Mouse (Mus musculus) layer of hippocampus, adult 8-10 months (tissue): ENCODE results near the gene Pitpnm1. TPM values are rescaled to one million over a fixed set of nuclear protein-coding genes. Genes with fewer than 3 reads are reported as not detected.

Source experiments
- DNase-seq, 2 experiments: peaks; one replicate each; pipeline ENCODE4 v3.0.0; 2022; ENCODE audit warnings: low spot score in 2 of 2
- total RNA-seq, 4 experiments: library from RNA; stranded (reverse); gene quantifications; 2 replicates each; pipeline ENCODE4 v1.2.4; 2022

Pitpnm1 gene
- total RNA-seq, 4 experiments from 2014 or later: 180 to 200 (median 193) TPM

- DNase-seq: no peak
Measured at GRCm38 (mm10) chr19:4094774-4095303, 5.0 kb upstream of the Pitpnm1 start.

DNA sequence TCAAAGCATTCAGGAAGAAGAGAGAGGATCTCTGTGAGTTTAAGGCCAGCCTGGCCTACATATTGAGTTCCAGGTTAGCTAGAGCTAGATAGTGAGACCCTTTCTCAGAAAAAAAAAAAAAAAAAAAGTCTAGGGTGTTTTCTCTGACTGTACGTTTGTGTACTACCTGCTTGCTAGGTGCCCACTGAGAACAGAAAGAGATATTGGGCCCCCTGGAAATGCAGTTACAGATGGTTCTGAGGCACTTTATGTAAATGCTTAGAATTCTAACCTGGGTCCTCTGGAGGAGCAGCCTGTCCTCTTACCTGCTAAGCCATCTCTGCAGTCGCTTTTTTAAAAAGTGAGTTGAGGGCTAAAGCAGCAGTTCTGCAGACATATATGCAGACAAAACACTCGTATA lies 4.0 kb upstream of the Pitpnm1 start:
- DNase-seq: no peak

- DNase-seq: peak; percentile 100
Measured at GRCm38 (mm10) chr19:4096642-4097440, 3.0 kb upstream of the Pitpnm1 start, which contains the start of gene Cdk2ap2. Cdk2ap2 (plus strand) TSS chr19:4097182.

GRCm38 (mm10) chr19:4097441-4097825 lies 2.4 kb upstream of the Pitpnm1 start:
- DNase-seq: peak in 1 of 2 experiments; percentile 74

DNA sequence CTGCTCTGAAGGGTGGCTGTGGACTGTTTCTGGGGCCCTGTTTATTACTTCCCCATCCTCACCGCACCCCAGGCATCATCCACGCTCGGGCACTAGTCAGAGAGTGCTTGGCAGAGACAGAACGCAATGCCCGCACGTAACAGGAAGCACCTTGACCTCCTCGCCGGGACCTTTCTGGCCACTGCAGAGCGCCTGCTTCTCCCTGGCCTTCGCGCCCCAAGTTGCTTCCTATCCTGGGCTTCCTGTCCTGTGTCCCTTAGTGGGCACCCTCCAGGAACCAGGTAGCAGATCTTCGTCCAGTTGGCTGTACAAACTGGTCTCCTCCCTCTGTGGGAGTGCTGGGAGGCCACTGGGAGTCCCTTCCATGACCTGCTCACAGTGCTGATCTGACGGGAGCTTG lies 1.4 kb upstream of the Pitpnm1 start:
- no peak for DNase-seq

GRCm38 (mm10) chr19:4099056-4099455 lies 742 bp upstream of the Pitpnm1 start:
- DNase-seq: peak; percentile 83 to 90

DNA sequence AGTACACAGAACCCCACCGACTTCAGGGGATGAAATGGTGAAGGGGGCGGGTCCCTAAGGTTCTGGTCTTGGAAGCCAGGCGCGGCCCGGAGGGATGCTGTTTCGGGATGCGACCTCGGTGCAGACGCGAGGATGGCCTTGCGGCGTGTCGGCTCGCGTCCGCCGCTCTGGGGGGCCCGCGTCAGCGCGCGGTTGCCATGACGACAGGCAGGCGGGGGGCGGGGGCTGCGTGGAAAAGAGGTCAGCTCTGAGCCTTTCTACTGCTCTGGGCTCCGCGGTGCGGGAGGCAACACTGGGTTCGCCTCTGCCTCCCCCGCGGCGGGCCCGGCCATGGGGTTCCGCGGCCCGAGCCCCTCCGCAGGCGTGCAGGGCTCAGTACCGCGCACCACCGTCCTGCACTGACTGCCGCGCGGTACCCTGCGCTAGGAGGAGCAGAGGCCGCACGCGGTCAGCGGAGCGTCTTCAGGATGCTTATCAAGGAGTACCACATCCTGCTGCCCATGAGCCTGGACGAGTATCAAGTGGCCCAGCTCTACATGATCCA lies 992 bp downstream of the Pitpnm1 start:
- peak in 1 of 2 experiments; percentile 64 for DNase-seq

GRCm38 (mm10) chr19:4101466-4101865 lies 1.7 kb downstream of the Pitpnm1 start:
- no peak for DNase-seq

DNA sequence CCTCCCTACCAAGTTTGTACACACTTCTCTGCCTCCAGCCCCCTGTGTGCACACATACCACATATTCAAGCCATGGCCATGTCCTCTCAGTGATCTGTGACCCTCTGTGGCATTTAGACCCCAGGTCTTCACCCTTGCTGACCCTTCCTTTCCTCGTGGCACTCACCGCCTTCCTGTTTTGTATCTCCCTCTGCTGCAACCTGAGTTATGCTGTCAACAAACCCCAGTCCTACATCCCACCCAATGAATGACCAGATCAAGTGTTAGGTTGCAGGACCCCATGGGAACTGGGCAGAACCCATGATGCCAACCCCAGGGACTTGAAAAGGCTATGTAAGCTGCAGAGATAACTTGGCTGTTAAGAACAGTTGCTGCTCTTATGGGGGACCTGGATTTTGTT lies 2.3 kb downstream of the Pitpnm1 start:
- no peak for DNase-seq

DNA sequence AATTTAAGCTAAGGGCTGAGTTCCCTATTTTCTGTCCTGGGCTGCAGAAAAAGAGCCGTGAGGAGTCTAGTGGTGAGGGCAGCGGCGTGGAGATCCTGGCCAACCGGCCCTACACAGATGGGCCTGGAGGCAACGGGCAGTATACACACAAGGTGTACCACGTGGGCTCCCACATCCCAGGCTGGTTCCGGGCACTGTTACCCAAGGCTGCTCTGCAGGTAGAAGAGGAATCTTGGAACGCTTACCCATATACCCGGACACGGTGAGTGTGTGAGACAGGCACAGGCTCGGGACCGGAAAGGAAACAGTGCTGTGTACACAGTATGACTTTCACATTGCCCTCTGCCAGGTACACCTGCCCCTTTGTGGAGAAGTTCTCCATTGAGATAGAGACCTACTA lies 2.8 kb downstream of the Pitpnm1 start:
- DNase-seq: no peak

DNA sequence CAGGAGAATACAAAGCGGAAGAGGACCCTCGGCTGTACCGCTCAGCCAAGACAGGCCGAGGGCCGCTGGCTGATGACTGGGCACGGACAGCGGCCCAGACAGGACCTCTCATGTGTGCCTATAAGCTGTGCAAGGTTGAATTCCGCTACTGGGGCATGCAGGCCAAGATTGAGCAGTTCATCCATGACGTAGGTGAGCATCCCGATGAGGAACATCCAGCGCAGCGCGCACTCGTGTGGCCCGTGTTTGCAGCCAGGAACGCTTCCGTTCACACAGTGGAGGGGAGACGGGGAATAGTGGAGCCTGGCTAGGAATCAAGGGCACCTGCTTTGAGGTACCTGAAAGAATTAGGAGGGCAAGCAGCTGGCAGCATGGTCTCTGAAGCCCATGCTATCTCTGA lies 3.5 kb downstream of the Pitpnm1 start:
- DNase-seq: no peak

DNA sequence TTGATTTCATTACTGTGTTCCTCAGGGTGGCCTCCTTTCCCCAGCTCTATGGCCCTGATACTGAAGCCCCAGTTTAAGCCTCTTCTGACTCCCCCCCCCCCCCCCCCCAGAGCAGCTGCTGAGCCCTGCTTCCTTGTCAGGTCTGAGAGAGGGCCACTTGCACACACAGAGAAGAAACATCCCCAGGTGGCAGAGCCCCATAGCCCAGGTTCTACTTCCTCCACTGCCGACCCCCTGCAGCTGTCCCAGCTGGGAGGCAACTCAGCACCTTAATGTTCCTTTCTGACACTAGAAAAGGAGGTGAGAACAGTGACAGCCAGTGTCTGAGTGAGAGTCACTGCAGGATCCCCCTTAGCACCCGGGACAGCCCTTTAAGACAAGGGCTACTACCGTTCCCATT lies 4.0 kb downstream of the Pitpnm1 start:
- no peak for DNase-seq

- DNase-seq: no peak
Measured at GRCm38 (mm10) chr19:4104675-4105194, 4.9 kb downstream of the Pitpnm1 start.

DNA sequence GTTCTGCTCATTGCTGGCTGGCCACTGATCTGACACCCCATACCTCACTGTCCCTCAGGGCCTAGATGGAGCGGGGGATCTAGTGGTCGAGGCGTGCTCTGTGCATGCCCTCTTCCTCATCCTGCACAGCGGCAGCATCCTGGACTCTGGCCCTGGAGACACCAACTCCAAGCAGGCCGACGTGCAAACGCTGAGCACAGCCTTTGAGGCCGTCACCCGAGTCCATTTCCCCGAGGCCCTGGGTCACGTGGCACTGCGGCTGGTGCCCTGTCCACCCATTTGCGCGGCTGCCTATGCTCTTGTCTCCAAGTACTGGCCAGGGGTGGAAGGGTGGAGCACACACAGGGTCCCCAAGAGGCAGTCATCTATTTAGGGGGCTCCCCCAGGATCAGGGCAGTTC lies 6.9 kb downstream of the Pitpnm1 start:
- DNase-seq: no peak

DNA sequence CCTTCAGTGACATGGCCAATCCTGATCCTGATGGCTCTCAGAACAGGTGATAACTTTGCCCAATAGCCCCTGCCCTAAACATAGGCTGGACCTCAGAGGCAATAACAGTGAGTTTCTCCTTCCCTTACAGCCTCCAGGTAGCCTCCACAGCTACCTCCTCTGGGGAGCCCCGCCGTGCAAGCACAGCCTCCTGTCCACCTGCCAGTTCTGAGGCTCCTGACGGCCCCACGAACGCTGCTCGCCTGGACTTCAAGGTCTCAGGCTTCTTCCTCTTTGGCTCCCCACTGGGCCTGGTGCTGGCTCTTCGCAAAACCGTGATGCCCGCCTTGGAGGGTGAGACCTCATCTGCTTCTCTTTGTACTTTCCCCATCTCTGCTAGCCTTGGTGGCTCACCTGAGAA lies 8.7 kb downstream of the Pitpnm1 start:
- DNase-seq: no peak

GRCm38 (mm10) chr19:4112063-4112960 lies 12.5 kb downstream of the Pitpnm1 start:
- no peak for DNase-seq

DNA sequence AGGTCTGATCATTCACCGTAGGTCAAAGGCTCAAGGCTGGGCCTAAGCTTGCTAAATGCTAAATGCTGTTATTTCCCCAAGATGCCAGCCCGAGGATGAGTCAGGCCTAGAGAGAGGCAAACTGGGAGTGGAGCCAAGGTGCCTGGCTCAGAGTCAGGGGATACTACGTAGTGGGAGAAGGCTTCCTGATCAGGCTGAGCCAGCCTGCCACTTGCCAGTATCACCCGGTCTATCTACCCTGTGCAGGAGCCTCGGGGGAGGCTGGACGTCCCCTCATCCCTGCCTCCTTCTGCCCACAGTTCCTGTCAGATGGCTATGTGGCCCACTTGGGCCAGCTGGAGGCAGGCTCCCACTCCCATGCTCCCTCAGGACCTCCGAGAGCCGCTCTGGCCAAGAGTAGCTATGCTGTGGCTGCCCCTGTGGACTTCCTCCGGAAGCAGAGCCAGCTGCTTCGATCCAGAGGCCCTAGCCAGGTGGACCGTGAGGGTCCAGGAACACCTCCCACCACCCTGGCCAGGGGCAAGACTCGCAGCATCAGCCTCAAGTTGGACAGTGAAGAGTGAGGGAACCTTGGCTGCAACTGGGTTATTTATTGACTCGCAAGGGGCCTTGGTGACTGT lies 13.5 kb downstream of the Pitpnm1 start:
- DNase-seq: peak; percentile 83 to 87

GRCm38 (mm10) chr19:4113806-4114230 lies 14.0 kb downstream of the Pitpnm1 start:
- no peak for DNase-seq

GRCm38 (mm10) chr19:4114551-4114950 lies 14.8 kb downstream of the Pitpnm1 start:
- no peak for DNase-seq

GRCm38 (mm10) chr19:4115144-4115543 lies 15.3 kb downstream of the Pitpnm1 start:
- no peak for DNase-seq

- no peak for DNase-seq
Measured at GRCm38 (mm10) chr19:4115816-4116215, 16.0 kb downstream of the Pitpnm1 start.
